Mouse (Mus musculus) midbrain, embryonic 15.5 days (tissue): ENCODE results near the gene Olfr410. TPM values are rescaled to one million over a fixed set of nuclear protein-coding genes. Genes with fewer than 3 reads are reported as not detected.

Experiments
- polyA plus RNA-seq: library from polyadenylated mRNA; unstranded; fragments of >200 nt; fragmentation: Nextera tagmentation; extraction: Ambion mirVana; gene quantifications from 2 replicates; pipeline ENCODE4 v1.2.1, GENCODE M21; 2015

Gene Olfr410
- polyA plus RNA-seq, 1 experiment from 2014 or later = not detected

Other genes with a start within 250 kb of the Olfr410 start
- gene Olfr401, start 224.3 kb downstream of the Olfr410 start, polyA plus RNA-seq = not detected in 2 replicates
- not detected in 2 replicates for gene Olfr402, start 184.5 kb downstream of the Olfr410 start, polyA plus RNA-seq
- gene Olfr403, start 151.8 kb downstream of the Olfr410 start, polyA plus RNA-seq = not detected in 2 replicates
- gene Olfr43, start 126.7 kb downstream of the Olfr410 start, polyA plus RNA-seq = not detected in 2 replicates
- gene Olfr406, start 78.2 kb downstream of the Olfr410 start, polyA plus RNA-seq = not detected in 2 replicates
- gene Olfr59, start 54.3 kb downstream of the Olfr410 start, polyA plus RNA-seq = not detected in 2 replicates
- not detected in 2 replicates for gene Olfr411, start 14.6 kb upstream of the Olfr410 start, polyA plus RNA-seq
- gene Olfr412, start 24.0 kb upstream of the Olfr410 start, polyA plus RNA-seq = not detected in 2 replicates